Mouse (Mus musculus): ENCODE data around the gene Tmem184c. TPM values are rescaled to one million over a fixed set of nuclear protein-coding genes. Genes with fewer than 3 reads are reported as not detected.

The Tmem184c gene
- polyA plus RNA-seq, 1 experiment from 2014 or later: 58.0 TPM

GRCm38 (mm10) chr8:77630691-77631090, 20.2 kb upstream of the Tmem184c start:
- Histone ChIP-seq H3K9me3 (ENCODE audit: control insufficient read depth, low read length) (no peaks in the 10 kb centered on the region), H3K4me3 (ENCODE audit: low read depth, low read length) (no peak overlapping the region), H3K9ac (ENCODE audit: low read length) (no peak overlapping the region), H3K27me3 (ENCODE audit: control insufficient read depth, insufficient read depth, low read length) (no peaks in the 10 kb centered on the region), H3K4me1 (replicated peaks; ENCODE audit: control insufficient read depth, insufficient read depth, low read length) (no peaks in the 10 kb centered on the region), H3K4me2 (ENCODE audit: low read depth, low read length, severe bottlenecking) (no peak overlapping the region), H3K36me3 (ENCODE audit: control insufficient read depth, insufficient read depth, low read length) (no peaks in the 10 kb centered on the region), H3K27ac (ENCODE audit: low read depth, low read length) (no peak overlapping the region)
- WGBS: 57% methylated on average over 3 of the region's 3 CpGs
- DNase-seq (ENCODE audit: low spot score): no peak
- no peak for ATAC-seq (replicated peaks; ENCODE audit: low FRiP score)

GRCm38 (mm10) chr8:77629858-77630537, 19.5 kb upstream of the Tmem184c start:
- no peak overlapping the region; the same call in 1 of the 2 replicates for H3K9ac ChIP-seq (ENCODE audit: low read length)
- H3K27me3 ChIP-seq (ENCODE audit: control insufficient read depth, insufficient read depth, low read length): no peaks in the 10 kb centered on the region
- ATAC-seq (replicated peaks; ENCODE audit: low FRiP score): peak; percentile 79
- H3K36me3 ChIP-seq (ENCODE audit: control insufficient read depth, insufficient read depth, low read length): no peaks in the 10 kb centered on the region
- H3K4me3 ChIP-seq (ENCODE audit: low read depth, low read length): no peak overlapping the region
- no peak overlapping the region for H3K27ac ChIP-seq (ENCODE audit: low read depth, low read length)
- no peaks in the 10 kb centered on the region for H3K4me1 ChIP-seq (replicated peaks; ENCODE audit: control insufficient read depth, insufficient read depth, low read length)
- H3K9me3 ChIP-seq (ENCODE audit: control insufficient read depth, low read length): no peaks in the 10 kb centered on the region
- 18% methylated on average over 15 of the region's 15 CpGs for WGBS
- peak; percentile 89 for DNase-seq (ENCODE audit: low spot score)
- no peak overlapping the region for H3K4me2 ChIP-seq (ENCODE audit: low read depth, low read length, severe bottlenecking)

GRCm38 (mm10) chr8:77623677-77624209, 13.2 kb upstream of the Tmem184c start:
- H3K9ac ChIP-seq (ENCODE audit: low read length): no peak overlapping the region
- no peaks in the 10 kb centered on the region for H3K36me3 ChIP-seq (ENCODE audit: control insufficient read depth, insufficient read depth, low read length)
- no peak overlapping the region for H3K27ac ChIP-seq (ENCODE audit: low read depth, low read length)
- H3K4me1 ChIP-seq (replicated peaks; ENCODE audit: control insufficient read depth, insufficient read depth, low read length): no peaks in the 10 kb centered on the region
- no peak overlapping the region for H3K4me3 ChIP-seq (ENCODE audit: low read depth, low read length)
- ATAC-seq (replicated peaks; ENCODE audit: low FRiP score): no peak
- H3K9me3 ChIP-seq (ENCODE audit: control insufficient read depth, low read length): no peaks in the 10 kb centered on the region
- 75% methylated on average over 7 of the region's 7 CpGs for WGBS
- DNase-seq (ENCODE audit: low spot score): no peak
- H3K27me3 ChIP-seq (ENCODE audit: control insufficient read depth, insufficient read depth, low read length): no peaks in the 10 kb centered on the region
- H3K4me2 ChIP-seq (ENCODE audit: low read depth, low read length, severe bottlenecking): no peak overlapping the region

- Histone ChIP-seq H3K4me2 (ENCODE audit: low read depth, low read length, severe bottlenecking) (no peak overlapping the region), H3K4me1 (replicated peaks; ENCODE audit: control insufficient read depth, insufficient read depth, low read length) (no peaks in the 10 kb centered on the region), H3K27me3 (ENCODE audit: control insufficient read depth, insufficient read depth, low read length) (no peaks in the 10 kb centered on the region), H3K9me3 (ENCODE audit: control insufficient read depth, low read length) (no peaks in the 10 kb centered on the region), H3K27ac (ENCODE audit: low read depth, low read length) (no peak overlapping the region), H3K36me3 (ENCODE audit: control insufficient read depth, insufficient read depth, low read length) (no peaks in the 10 kb centered on the region), H3K9ac (ENCODE audit: low read length) (no peak overlapping the region), H3K4me3 (ENCODE audit: low read depth, low read length) (no peak overlapping the region)
- WGBS: 79% methylated on average over 2 of the region's 2 CpGs
- no peak for DNase-seq (ENCODE audit: low spot score)
- ATAC-seq (replicated peaks; ENCODE audit: low FRiP score): no peak
These were observed 7.4 kb upstream of the Tmem184c start for GRCm38 (mm10) chr8:77617916-77618315.

- 11% methylated on average over 7 of the region's 7 CpGs for WGBS
- Histone ChIP-seq H3K4me2 (ENCODE audit: low read depth, low read length, severe bottlenecking) (peak overlapping the region; percentile 70), H3K4me3 (ENCODE audit: low read depth, low read length) (peak overlapping the region; percentile 79), H3K9ac (ENCODE audit: low read length) (peak overlapping the region; percentile 75), H3K27me3 (ENCODE audit: control insufficient read depth, insufficient read depth, low read length) (no peaks in the 10 kb centered on the region), H3K4me1 (replicated peaks; ENCODE audit: control insufficient read depth, insufficient read depth, low read length) (0 out of 2 replicates have a peak, but pooled peaks cover 5% of the 10 kb centered on the region), H3K9me3 (ENCODE audit: control insufficient read depth, low read length) (no peaks in the 10 kb centered on the region), H3K36me3 (ENCODE audit: control insufficient read depth, insufficient read depth, low read length) (no peaks in the 10 kb centered on the region), H3K27ac (ENCODE audit: low read depth, low read length) (no peak overlapping the region)
- DNase-seq (ENCODE audit: low spot score) (no peak), ATAC-seq (replicated peaks; ENCODE audit: low FRiP score) (no peak)
These were observed 877 bp downstream of the Tmem184c start for GRCm38 (mm10) chr8:77609621-77610020.

GRCm38 (mm10) chr8:77584174-77584573, 26.3 kb downstream of the Tmem184c start:
- Histone ChIP-seq H3K27me3 (ENCODE audit: control insufficient read depth, insufficient read depth, low read length) (no peaks in the 10 kb centered on the region), H3K9me3 (ENCODE audit: control insufficient read depth, low read length) (no peaks in the 10 kb centered on the region), H3K36me3 (ENCODE audit: control insufficient read depth, insufficient read depth, low read length) (no peaks in the 10 kb centered on the region; the same call in 1 of the 2 replicates), H3K4me2 (ENCODE audit: low read depth, low read length, severe bottlenecking) (no peak overlapping the region), H3K4me3 (ENCODE audit: low read depth, low read length) (no peak overlapping the region), H3K27ac (ENCODE audit: low read depth, low read length) (no peak overlapping the region), H3K4me1 (replicated peaks; ENCODE audit: control insufficient read depth, insufficient read depth, low read length) (no peaks in the 10 kb centered on the region), H3K9ac (ENCODE audit: low read length) (no peak overlapping the region)
- ATAC-seq (replicated peaks; ENCODE audit: low FRiP score) (no peak), DNase-seq (ENCODE audit: low spot score) (no peak)
- 87% methylated on average over 4 of the region's 4 CpGs for WGBS

GRCm38 (mm10) chr8:77577674-77578073, 32.8 kb downstream of the Tmem184c start:
- no peak overlapping the region for H3K4me3 ChIP-seq (ENCODE audit: low read depth, low read length)
- H3K27ac ChIP-seq (ENCODE audit: low read depth, low read length): no peak overlapping the region
- 93% methylated on average over 7 of the region's 7 CpGs for WGBS
- no peak for DNase-seq (ENCODE audit: low spot score)
- no peak for ATAC-seq (replicated peaks; ENCODE audit: low FRiP score)
- H3K9ac ChIP-seq (ENCODE audit: low read length): no peak overlapping the region
- H3K4me1 ChIP-seq (replicated peaks; ENCODE audit: control insufficient read depth, insufficient read depth, low read length): no peaks in the 10 kb centered on the region
- H3K4me2 ChIP-seq (ENCODE audit: low read depth, low read length, severe bottlenecking): no peak overlapping the region
- no peaks in the 10 kb centered on the region for H3K27me3 ChIP-seq (ENCODE audit: control insufficient read depth, insufficient read depth, low read length)
- H3K36me3 ChIP-seq (ENCODE audit: control insufficient read depth, insufficient read depth, low read length): no peaks in the 10 kb centered on the region; the same call in 1 of the 2 replicates
- H3K9me3 ChIP-seq (ENCODE audit: control insufficient read depth, low read length): no peaks in the 10 kb centered on the region

GRCm38 (mm10) chr8:77574229-77574628, 36.3 kb downstream of the Tmem184c start:
- H3K9ac ChIP-seq (ENCODE audit: low read length): no peak overlapping the region
- no peaks in the 10 kb centered on the region for H3K4me1 ChIP-seq (replicated peaks; ENCODE audit: control insufficient read depth, insufficient read depth, low read length)
- ATAC-seq (replicated peaks; ENCODE audit: low FRiP score) (no peak), DNase-seq (ENCODE audit: low spot score) (no peak)
- H3K9me3 ChIP-seq (ENCODE audit: control insufficient read depth, low read length): no peaks in the 10 kb centered on the region
- H3K4me2 ChIP-seq (ENCODE audit: low read depth, low read length, severe bottlenecking): no peak overlapping the region
- no peak overlapping the region for H3K27ac ChIP-seq (ENCODE audit: low read depth, low read length)
- no peak overlapping the region for H3K4me3 ChIP-seq (ENCODE audit: low read depth, low read length)
- 86% methylated on average over 5 of the region's 5 CpGs for WGBS
- H3K36me3 ChIP-seq (ENCODE audit: control insufficient read depth, insufficient read depth, low read length): no peaks in the 10 kb centered on the region; the same call in 1 of the 2 replicates
- H3K27me3 ChIP-seq (ENCODE audit: control insufficient read depth, insufficient read depth, low read length): no peaks in the 10 kb centered on the region

- H3K9me3 ChIP-seq (ENCODE audit: control insufficient read depth, low read length): no peaks in the 10 kb centered on the region
- H3K4me1 ChIP-seq (replicated peaks; ENCODE audit: control insufficient read depth, insufficient read depth, low read length): no peaks in the 10 kb centered on the region
- H3K27me3 ChIP-seq (ENCODE audit: control insufficient read depth, insufficient read depth, low read length): no peaks in the 10 kb centered on the region
- 89% methylated on average over 3 of the region's 3 CpGs for WGBS
- DNase-seq (ENCODE audit: low spot score): no peak
- no peak overlapping the region for H3K27ac ChIP-seq (ENCODE audit: low read depth, low read length)
- no peak overlapping the region for H3K4me2 ChIP-seq (ENCODE audit: low read depth, low read length, severe bottlenecking)
- no peak overlapping the region for H3K9ac ChIP-seq (ENCODE audit: low read length)
- no peak for ATAC-seq (replicated peaks; ENCODE audit: low FRiP score)
- H3K4me3 ChIP-seq (ENCODE audit: low read depth, low read length): no peak overlapping the region
- peaks cover 2% of the 10 kb centered on the region; the same call in 1 of the 2 replicates for H3K36me3 ChIP-seq (ENCODE audit: control insufficient read depth, insufficient read depth, low read length)
These were observed 49.1 kb downstream of the Tmem184c start for GRCm38 (mm10) chr8:77561441-77561840.

Data from forebrain, embryonic 11.5 days (tissue).